Mouse (Mus musculus) kidney, postnatal 14 days (tissue): ENCODE results near the gene Npr3.
"Not testable (repeated sequence)": the region's sequence is repeated elsewhere in the genome, so short reads cannot be mapped to it uniquely, and the experiment has no call there.

ENCODE experiments used
- DNase-seq: peaks from one replicate; pipeline ENCODE4 v3.0.0; 2022; ENCODE audit warnings: mixed read lengths

Gene Npr3

GRCm38 (mm10) chr15:11881822-11882221 lies 25.3 kb downstream of the Npr3 start:
- DNase-seq = no peak

DNA sequence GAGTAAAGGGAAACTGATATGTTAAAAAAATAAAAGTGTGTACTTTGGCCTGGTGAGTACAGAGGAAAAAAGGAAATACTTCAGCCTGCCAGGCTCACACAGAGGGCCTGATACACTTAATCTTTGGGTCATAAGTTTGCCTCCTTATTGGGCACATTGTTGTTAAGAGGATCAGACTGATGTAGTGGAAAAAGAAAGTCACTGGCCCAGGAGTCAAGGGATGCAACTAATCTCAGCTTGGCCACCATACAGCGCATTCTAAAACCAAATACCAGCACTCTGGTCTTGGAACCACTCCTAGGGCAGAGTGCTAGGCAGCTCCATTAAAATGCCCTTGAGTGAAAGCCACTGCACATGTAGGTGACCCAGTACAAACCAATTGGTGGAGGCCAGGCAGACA lies 28.8 kb downstream of the Npr3 start:
- no peak for DNase-seq

DNA sequence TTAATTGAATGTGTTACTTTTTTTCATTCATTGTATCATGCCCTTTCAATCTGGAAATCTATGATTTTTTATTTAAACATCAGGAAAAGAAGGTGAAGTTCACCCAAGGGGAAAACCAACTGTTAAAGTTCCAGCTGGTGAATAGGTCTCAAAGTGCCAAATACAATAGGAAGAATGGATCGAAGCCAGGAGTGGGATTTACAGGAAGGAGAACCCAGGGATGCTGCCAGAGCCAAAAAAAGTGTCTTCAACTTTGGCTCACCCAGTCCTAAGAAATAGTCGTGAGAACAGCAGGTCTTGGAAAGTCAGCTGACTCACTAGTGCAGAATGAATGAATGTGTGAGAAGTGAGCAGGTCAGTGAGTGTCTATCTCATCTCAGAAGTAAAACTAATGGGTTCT lies 29.8 kb downstream of the Npr3 start:
- DNase-seq = no peak

DNA sequence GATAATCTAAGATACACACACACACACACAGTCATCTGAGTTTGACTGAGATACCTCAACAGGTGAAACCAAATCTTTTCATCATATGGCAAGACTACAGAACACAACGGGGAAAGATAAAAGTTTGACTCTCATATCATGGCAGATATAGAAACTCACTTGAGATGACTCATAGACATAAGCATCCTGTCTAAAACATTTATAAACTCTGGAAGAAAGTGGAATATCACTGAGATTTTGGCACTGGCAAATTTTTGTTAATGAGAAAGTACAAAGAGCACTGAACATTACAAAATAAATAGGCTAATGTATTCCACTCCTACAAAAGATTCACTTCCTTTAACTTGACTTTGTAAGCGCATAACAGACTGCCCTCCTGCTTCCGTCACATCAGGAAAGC lies 40.2 kb downstream of the Npr3 start:
- no peak for DNase-seq

- DNase-seq = no peak
These were observed 43.6 kb downstream of the Npr3 start for GRCm38 (mm10) chr15:11863540-11863818.

DNA sequence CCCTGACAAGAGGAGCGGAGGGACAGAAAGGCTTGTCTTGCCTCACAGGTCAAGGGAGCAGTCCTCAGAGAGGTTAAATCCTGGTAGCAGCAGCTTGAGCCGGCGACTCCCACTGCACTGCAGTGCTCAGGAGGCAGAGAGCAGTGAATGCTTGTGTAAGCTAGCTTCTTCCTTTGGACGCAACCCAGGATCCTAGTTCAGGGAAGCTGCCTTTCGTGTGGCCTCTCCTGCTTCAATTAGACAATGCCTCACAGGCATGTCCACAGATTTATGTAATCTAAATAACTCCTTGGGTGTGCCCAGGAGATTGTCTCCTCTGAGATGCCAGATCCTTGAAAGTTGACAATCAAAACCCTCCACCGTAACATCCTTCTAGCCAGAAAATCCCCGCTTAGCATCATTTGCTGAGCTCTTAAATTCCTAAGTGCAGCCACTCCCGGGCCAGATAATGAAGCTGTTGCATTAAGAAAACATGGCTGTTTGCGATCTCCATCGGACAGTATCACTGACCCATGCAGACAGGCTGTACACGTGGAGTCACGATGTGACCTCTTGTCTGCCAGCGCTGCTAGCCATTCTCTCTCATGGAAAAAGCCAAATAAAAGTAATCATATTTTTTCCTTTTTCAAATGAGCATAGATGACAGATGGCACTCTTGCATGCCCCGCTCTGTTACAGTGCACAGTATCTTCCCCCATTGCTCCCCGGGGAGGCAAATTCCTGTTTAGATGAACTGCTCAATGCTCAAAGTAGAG lies 44.1 kb downstream of the Npr3 start:
- peak; percentile 8 for DNase-seq

DNA sequence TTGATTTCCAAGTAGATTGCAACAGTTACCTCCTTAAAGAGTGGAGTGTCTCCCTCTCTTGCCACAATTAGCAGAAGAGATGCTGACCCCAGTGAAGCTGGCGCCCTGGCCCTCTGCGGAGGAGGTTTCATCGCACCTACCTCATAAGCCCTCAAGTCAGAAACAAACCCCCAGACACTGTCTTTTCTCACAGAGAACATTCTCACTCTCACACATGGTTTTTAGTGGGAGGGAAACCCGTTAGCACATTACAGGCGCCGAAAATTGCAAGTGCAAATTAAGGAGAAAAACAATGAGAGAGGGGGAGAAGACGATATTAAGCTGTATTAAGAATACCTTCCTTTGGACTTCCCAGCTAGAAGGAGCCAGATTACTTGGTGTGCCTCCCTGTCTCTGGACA lies 44.8 kb downstream of the Npr3 start:
- no peak for DNase-seq

- no peak for DNase-seq
These were observed 46.8 kb downstream of the Npr3 start for GRCm38 (mm10) chr15:11860259-11860658.

GRCm38 (mm10) chr15:11859829-11860228 lies 47.3 kb downstream of the Npr3 start:
- no peak for DNase-seq

GRCm38 (mm10) chr15:11858411-11858810 lies 48.7 kb downstream of the Npr3 start:
- no peak for DNase-seq

DNA sequence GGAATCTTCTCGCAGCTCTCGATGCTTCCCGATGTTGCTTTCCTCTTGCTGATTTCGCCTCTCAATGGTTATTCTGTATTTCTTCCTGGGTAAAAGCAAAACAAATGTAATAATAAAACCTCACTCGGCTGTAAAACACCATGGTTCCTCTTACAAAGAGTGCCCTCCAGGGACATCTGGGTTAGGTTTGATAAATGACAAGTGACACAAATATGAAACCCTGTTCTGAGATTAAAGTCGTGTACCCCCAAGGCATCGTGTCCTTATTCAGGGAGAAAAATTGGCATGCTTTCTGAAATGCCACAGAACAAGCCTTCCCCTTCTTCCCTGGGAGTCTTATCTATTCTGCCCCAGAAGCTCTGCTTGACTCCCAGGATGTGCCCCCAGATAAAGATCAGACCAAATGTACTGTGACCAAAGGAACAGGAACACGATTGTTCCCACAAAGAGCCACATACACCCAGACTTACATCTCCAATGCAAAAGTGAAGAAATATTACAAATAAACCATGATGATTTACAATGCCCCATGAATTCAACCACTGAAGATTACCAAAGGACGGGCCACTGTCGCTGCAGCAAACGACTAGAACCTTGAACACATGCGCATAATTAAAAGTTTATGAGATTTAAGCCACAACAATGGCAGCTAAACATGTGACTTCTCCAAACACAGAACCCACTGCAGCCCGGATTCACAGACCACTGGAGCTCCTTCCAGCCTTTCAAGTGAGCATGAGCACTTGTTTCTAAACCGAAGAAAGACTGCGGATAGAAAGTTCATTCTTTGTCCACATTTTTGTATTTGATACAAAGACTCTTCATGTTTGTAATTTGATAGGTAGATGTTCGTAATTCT lies 61.7 kb downstream of the Npr3 start:
- DNase-seq = no peak

- DNase-seq = no peak
These were observed 63.0 kb downstream of the Npr3 start for GRCm38 (mm10) chr15:11844115-11844514.

DNA sequence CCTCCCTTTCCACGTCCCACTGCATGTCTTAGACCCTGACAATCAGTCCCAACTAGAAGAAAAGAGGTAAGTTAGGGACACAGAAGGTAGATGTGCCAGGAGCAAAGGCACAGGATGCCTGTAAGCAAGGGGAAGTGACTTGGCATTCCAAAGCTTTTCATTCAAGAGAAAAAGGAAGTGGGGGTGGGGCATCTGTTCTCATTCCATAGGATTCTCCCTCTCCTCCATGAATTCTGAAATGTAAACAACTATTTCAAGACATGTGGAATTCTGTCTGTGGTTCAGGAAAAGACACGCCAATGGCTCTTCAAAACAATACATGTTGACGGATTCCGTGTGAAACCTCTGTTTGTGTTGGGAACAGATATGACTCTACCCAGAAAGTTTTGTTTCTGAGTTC lies 65.3 kb downstream of the Npr3 start:
- DNase-seq = no peak

DNA sequence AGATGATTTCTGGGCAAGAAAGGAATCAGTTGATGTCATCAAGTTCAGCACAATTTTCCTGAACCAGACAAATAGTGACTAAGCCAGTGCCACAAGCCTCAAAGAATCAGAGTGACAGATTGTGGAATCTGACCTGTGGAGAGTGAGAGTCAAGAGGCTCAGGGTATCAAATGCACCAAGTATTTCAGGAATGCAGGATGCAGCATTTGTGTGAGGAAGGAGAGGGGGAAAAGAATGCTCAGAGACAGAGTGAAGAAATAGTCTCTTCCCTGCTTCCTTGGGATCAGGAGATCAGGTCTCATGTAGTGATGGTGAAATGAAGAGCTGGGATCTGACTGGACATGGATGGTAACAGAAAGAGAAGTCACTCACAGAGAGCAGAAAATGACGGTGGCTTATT lies 71.2 kb downstream of the Npr3 start:
- DNase-seq = no peak

DNA sequence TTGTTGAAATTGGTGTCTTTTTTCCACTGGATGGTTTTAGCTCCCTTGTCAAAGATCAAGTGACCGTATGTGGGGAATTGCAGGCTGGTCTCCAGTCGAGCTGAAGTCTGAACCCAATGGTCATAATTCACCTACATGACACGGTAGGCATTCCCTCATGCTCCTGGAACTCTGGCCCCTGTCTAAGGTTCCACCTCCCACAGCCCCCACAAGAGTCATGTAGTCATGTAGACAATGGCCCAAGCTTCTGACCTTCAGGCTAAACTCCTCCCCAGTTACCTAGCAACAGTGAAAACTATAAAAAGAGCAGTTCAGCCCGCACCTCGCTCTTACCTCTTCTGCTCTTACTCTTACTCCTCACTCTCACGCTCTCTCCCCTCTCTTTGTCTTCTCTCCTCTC lies 84.7 kb downstream of the Npr3 start:
- not testable (repeated sequence) for DNase-seq

DNA sequence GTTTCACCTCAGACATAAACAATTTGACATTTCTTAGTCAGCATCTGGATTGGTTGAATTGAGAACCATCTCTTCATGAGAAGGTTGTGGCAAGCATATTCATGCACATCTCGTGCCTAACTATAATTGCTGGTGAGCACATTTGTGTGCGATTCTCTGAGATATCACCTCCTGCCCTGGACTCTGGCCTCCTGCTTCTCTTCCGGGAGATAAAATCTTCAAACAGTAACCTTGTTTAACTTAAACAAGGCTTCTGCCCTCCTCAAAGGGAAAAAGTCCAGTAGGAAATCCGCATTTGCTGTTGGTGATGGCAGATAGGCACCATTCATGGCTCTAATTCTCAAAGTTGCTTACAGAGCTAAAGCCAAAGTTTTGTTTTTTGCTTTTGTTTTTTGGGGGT lies 91.5 kb downstream of the Npr3 start:
- no peak for DNase-seq

GRCm38 (mm10) chr15:11803576-11803975 lies 103.5 kb downstream of the Npr3 start:
- DNase-seq = peak; percentile 64

DNA sequence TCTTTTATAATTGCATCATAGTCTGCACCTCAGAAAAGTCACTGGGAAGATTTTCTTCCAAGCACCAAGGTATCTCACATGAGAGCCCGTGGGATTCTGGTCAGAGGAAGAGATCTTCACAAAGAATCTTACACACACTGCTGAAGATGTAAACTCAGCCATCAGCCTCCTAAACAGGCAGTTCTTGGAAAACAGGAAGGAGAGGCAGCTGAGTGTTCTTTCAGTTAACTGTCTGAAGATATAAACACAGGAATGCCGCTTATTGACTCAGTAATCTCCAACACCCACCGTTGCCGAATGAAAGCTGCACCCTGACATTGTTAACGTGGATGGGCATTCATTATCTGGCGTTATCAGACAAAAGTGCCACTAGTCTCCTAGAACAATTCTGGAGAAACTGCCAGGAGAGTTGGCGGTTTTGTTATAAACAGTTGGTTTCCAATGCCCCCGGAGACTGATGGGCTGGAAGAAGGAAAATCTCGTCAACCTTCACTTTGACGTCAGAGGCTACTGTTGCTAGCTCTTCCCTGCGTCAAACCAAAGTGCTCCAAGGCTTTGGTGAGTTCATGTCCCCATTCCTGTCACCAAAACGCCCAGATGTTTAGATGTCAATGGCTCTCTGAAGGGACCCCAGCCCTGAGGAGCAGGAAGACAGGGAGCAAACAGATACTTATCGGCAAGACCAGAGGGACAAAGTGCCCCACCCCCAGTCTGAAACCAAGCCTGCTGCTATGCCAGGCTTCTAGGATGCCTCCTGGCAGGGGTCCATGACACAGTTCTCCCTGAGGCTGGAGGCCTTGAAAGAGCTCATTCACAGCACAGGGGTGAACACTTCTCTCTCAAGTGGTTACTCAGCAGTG lies 105.0 kb downstream of the Npr3 start:
- DNase-seq = peak; percentile 30

DNA sequence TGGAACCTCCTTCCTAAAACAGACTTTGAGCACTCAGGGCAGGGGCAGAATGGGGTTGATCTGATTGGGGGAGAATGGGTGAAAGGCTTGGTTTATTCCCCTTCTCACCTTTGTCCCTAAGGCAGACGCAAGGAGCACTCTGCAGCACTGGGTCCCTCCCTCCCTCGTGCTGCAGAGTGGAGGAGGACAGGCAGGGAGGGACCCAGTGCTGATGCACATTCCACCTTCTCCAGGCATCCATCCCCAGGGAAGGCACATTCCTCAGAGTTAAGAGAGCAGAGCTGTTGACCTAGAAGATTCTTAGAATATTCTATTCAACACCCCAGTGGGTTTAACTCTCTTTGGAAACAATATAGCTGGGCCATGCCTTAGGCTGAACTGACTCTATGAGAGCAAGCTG lies 112.5 kb downstream of the Npr3 start:
- DNase-seq = peak; percentile 61
